Mouse (Mus musculus) myocyte (in vitro differentiated cells): Measurements from ENCODE around the gene Il9r. TPM values are rescaled to one million over a fixed set of nuclear protein-coding genes. Genes with fewer than 3 reads are reported as not detected.

Source experiments
- H3K27me3 ChIP-seq: one replicate; pipeline ENCODE4 v1.6.1; 2011; ENCODE audit not compliant: control insufficient read depth, insufficient read depth, insufficient read length
- H3K36me3 ChIP-seq: one replicate; pipeline ENCODE4 v1.6.1; 2011; ENCODE audit not compliant: control insufficient read depth, insufficient read depth
- H3K4me2 ChIP-seq: one replicate; pipeline ENCODE4 v1.6.1; 2011; ENCODE audit warnings: low read depth, control low read depth
- H3K4me3 ChIP-seq: one replicate; pipeline ENCODE4 v1.5.1; 2011; ENCODE audit warnings: mild to moderate bottlenecking, control low read depth, moderate library complexity
- H3K79me2 ChIP-seq: one replicate; pipeline ENCODE4 v1.6.1; 2011; ENCODE audit not compliant: control insufficient read depth, insufficient read depth
- H3ac ChIP-seq: one replicate; pipeline ENCODE4 v1.6.1; 2011; ENCODE audit not compliant: control insufficient read depth, insufficient read length
- CEBPB ChIP-seq: IDR thresholded peaks from 2 replicates; pipeline ENCODE4 v1.6.1; 2011; ENCODE audit warnings: mild to moderate bottlenecking, moderate library complexity; ENCODE audit not compliant: poor library complexity, insufficient read depth, severe bottlenecking
- E2F4 ChIP-seq: IDR thresholded peaks from one replicate; pipeline ENCODE4 v1.6.1; 2011; ENCODE audit warnings: mild to moderate bottlenecking, control low read depth, moderate library complexity; ENCODE audit not compliant: insufficient read depth
- MAX ChIP-seq: IDR thresholded peaks from one replicate; pipeline ENCODE4 v1.6.1; 2011; ENCODE audit warnings: low read depth, mild to moderate bottlenecking, control low read depth
- MYOD1 ChIP-seq, 3 experiments: IDR thresholded peaks; one replicate each; pipeline ENCODE4 v1.6.1; 2011; ENCODE audit warnings: control low read depth in 2 of 3, low read depth in 2 of 3, mild to moderate bottlenecking in 2 of 3, moderate library complexity in 1 of 3; ENCODE audit not compliant: insufficient read length in 2 of 3, control insufficient read depth in 1 of 3
- MYOG ChIP-seq, 3 experiments: IDR thresholded peaks; one replicate each; pipeline ENCODE4 v1.6.1; 2011; ENCODE audit warnings: control low read depth in 2 of 3, low read depth in 2 of 3, mild to moderate bottlenecking in 2 of 3; ENCODE audit not compliant: insufficient read length in 2 of 3, control insufficient read depth in 1 of 3, insufficient read depth in 1 of 3
- POLR2A ChIP-seq: IDR thresholded peaks from one replicate; pipeline ENCODE4 v1.6.1; 2011; ENCODE audit warnings: low read depth, mild to moderate bottlenecking, control low read depth, moderate library complexity; ENCODE audit not compliant: insufficient read length
- POLR2AphosphoS2 ChIP-seq: IDR thresholded peaks from one replicate; pipeline ENCODE4 v1.6.1; 2011; ENCODE audit warnings: low read depth, control low read depth; ENCODE audit not compliant: insufficient read length
- REST ChIP-seq: IDR thresholded peaks from one replicate; pipeline ENCODE4 v1.6.1; 2011; ENCODE audit warnings: mild to moderate bottlenecking, control low read depth, moderate library complexity; ENCODE audit not compliant: insufficient read depth, insufficient read length
- SRF ChIP-seq: IDR thresholded peaks from one replicate; pipeline ENCODE4 v1.6.1; 2011; ENCODE audit warnings: low read depth; ENCODE audit not compliant: control insufficient read depth, insufficient read length
- TCF12 ChIP-seq: IDR thresholded peaks from one replicate; pipeline ENCODE4 v1.6.1; 2011; ENCODE audit warnings: mild to moderate bottlenecking, control low read depth; ENCODE audit not compliant: poor library complexity, insufficient read depth, severe bottlenecking
- TCF3 ChIP-seq: IDR thresholded peaks from one replicate; pipeline ENCODE4 v1.6.1; 2011; ENCODE audit warnings: low read depth, control low read depth; ENCODE audit not compliant: insufficient read length
- USF1 ChIP-seq: IDR thresholded peaks from one replicate; pipeline ENCODE4 v1.6.1; 2011; ENCODE audit warnings: low read depth, mild to moderate bottlenecking, control low read depth, moderate library complexity
- polyA plus RNA-seq: library from polyadenylated mRNA; unstranded; fragments of >200 nt; fragmentation: generic; extraction: Trizol; gene quantifications from one replicate; pipeline ENCODE4 v1.2.1, GENCODE M21; 2012; ENCODE audit warnings: missing spikeins

Gene Il9r
- polyA plus RNA-seq, 1 experiment: 0.01 TPM

GRCm38 (mm10) chr11:32166683-32167082 is 33.4 kb downstream of the Il9r start:
- TF ChIP-seq TCF3: no peak
- no peak for TF ChIP-seq MAX
- no peak for TF ChIP-seq USF1
- TF ChIP-seq E2F4: no peak
- TF ChIP-seq REST: no peak
- no peak for TF ChIP-seq MYOD1 (IDR thresholded peaks at IDR 0.05; ENCODE audit: control insufficient read depth in 1 of 3, insufficient read length in 2 of 3, low read depth in 2 of 3)
- TF ChIP-seq MYOG (IDR thresholded peaks at IDR 0.05; ENCODE audit: control insufficient read depth in 1 of 3, insufficient read depth in 1 of 3, insufficient read length in 2 of 3, low read depth in 2 of 3): no peak
- Histone ChIP-seq H3K79me2 (no peaks in the 10 kb centered on the region), H3K4me3 (no peak overlapping the region), H3ac (no peak overlapping the region), H3K27me3 (peaks cover 18% of the 10 kb centered on the region), H3K36me3 (no peaks in the 10 kb centered on the region), H3K4me2 (no peak overlapping the region)

GRCm38 (mm10) chr11:32161922-32162804 is 37.9 kb downstream of the Il9r start:
- no peaks in the 10 kb centered on the region for H3K79me2 ChIP-seq
- TF ChIP-seq TCF12 (no peak), CEBPB (no peak), USF1 (no peak), MYOG (IDR thresholded peaks at IDR 0.05; ENCODE audit: control insufficient read depth in 1 of 3, insufficient read depth in 1 of 3, insufficient read length in 2 of 3, low read depth in 2 of 3) (no peak), MAX (no peak), SRF (no peak), POLR2A (no peak), MYOD1 (IDR thresholded peaks at IDR 0.05; ENCODE audit: control insufficient read depth in 1 of 3, insufficient read length in 2 of 3, low read depth in 2 of 3) (no peak), E2F4 (no peak), REST (no peak)
- H3K4me2 ChIP-seq: peak overlapping the region; percentile 19
- H3K27me3 ChIP-seq: peaks cover 42% of the 10 kb centered on the region
- H3K36me3 ChIP-seq: no peaks in the 10 kb centered on the region
- H3K4me3 ChIP-seq: no peak overlapping the region
- no peak overlapping the region for H3ac ChIP-seq

- H3K36me3 ChIP-seq: no peaks in the 10 kb centered on the region
- H3K79me2 ChIP-seq: no peaks in the 10 kb centered on the region
Measured at GRCm38 (mm10) chr11:32161500-32161899, 38.6 kb downstream of the Il9r start.

GRCm38 (mm10) chr11:32160341-32160740 is 39.7 kb downstream of the Il9r start:
- H3K36me3 ChIP-seq: no peaks in the 10 kb centered on the region
- peaks cover 31% of the 10 kb centered on the region for H3K27me3 ChIP-seq
- TF ChIP-seq CEBPB (no peak), E2F4 (no peak), MYOG (IDR thresholded peaks at IDR 0.05; ENCODE audit: control insufficient read depth in 1 of 3, insufficient read depth in 1 of 3, insufficient read length in 2 of 3, low read depth in 2 of 3) (no peak), TCF3 (no peak), POLR2A (no peak), REST (no peak), MAX (no peak)
- no peak overlapping the region for H3ac ChIP-seq
- no peaks in the 10 kb centered on the region for H3K79me2 ChIP-seq
- H3K4me3 ChIP-seq: no peak overlapping the region
- H3K4me2 ChIP-seq: no peak overlapping the region

More at GRCm38 (mm10) chr11:32161500-32161899, 38.6 kb downstream of the Il9r start:
- Histone ChIP-seq H3K4me2 (no peak overlapping the region), H3ac (no peak overlapping the region), H3K4me3 (no peak overlapping the region), H3K27me3 (peaks cover 37% of the 10 kb centered on the region)
- TF ChIP-seq SRF (no peak), TCF3 (no peak), USF1 (no peak), REST (no peak), MAX (no peak), E2F4 (no peak), CEBPB (no peak), TCF12 (no peak), MYOD1 (IDR thresholded peaks at IDR 0.05; ENCODE audit: control insufficient read depth in 1 of 3, insufficient read length in 2 of 3, low read depth in 2 of 3) (no peak), MYOG (IDR thresholded peaks at IDR 0.05; ENCODE audit: control insufficient read depth in 1 of 3, insufficient read depth in 1 of 3, insufficient read length in 2 of 3, low read depth in 2 of 3) (no peak), POLR2AphosphoS2 (no peak), POLR2A (no peak)

- Histone ChIP-seq H3K27me3 (peaks cover 33% of the 10 kb centered on the region), H3ac (no peak overlapping the region), H3K4me2 (no peak overlapping the region), H3K36me3 (no peaks in the 10 kb centered on the region), H3K4me3 (no peak overlapping the region), H3K79me2 (no peaks in the 10 kb centered on the region)
- TF ChIP-seq SRF (no peak), REST (no peak), E2F4 (no peak), MYOD1 (IDR thresholded peaks at IDR 0.05; ENCODE audit: control insufficient read depth in 1 of 3, insufficient read length in 2 of 3, low read depth in 2 of 3) (no peak), POLR2A (no peak), POLR2AphosphoS2 (no peak)
Measured at GRCm38 (mm10) chr11:32159176-32159575, 40.9 kb downstream of the Il9r start.
